14 mouse cellular contexts compared by ENCODE assay signal in genomic region chr4:117656961-117657360, GRCm38 (mm10). TPM values are rescaled to one million over a fixed set of nuclear protein-coding genes. Genes with fewer than 3 reads are reported as not detected.
DNase-seq lines count a peak whose midpoint lies in the region; ATAC-seq and TF ChIP-seq lines count a peak whose summit lies in the region.
"Had no signal": no experiment of that assay in that cellular context is flagged by ENCODE, and none has a peak within 500 bp of the region (broad histone marks: within the 10 kb centered on the region; RNA-seq: fewer than 3 reads in every experiment).

No protein-coding gene starts in this region.

- H3K4me3 ChIP-seq in hindbrain, embryonic 10.5 days, result no peak overlapping the region
- no peak overlapping the region for H3K4me3 ChIP-seq in hindbrain, embryonic 16.5 days (ENCODE audit: low read length)
- H3K4me3 ChIP-seq in embryonic fibroblast, embryonic 13.5 days (ENCODE audit: insufficient read depth, low read length), result no peak overlapping the region
- H3K4me3 ChIP-seq in hindbrain, embryonic 13.5 days, result no peak overlapping the region
- H3K4me3 ChIP-seq in midbrain, embryonic 14.5 days (replicated peaks; ENCODE audit: low read depth, low read length), result no peak overlapping the region
- H3K4me3 ChIP-seq: gastrocnemius, adult 2 months; heart, embryonic 13.5 days; megakaryocyte, embryonic 14.5 days had no signal

- no peaks in the 10 kb centered on the region for H3K27me3 ChIP-seq in hindbrain, embryonic 10.5 days (ENCODE audit: insufficient read depth, poor library complexity, severe bottlenecking)
- H3K27me3 ChIP-seq in hindbrain, embryonic 16.5 days (replicated peaks; ENCODE audit: control insufficient read depth, insufficient read depth, low read length), result no peaks in the 10 kb centered on the region
- no peaks in the 10 kb centered on the region for H3K27me3 ChIP-seq in hindbrain, embryonic 13.5 days
- H3K27me3 ChIP-seq in midbrain, embryonic 14.5 days (ENCODE audit: control insufficient read depth, insufficient read depth, low read length), result no peaks in the 10 kb centered on the region
- H3K27me3 ChIP-seq: heart, embryonic 13.5 days; megakaryocyte, embryonic 14.5 days had no signal

- peaks cover 71% of the 10 kb centered on the region for H3K4me1 ChIP-seq in hindbrain, embryonic 10.5 days (replicated peaks)
- H3K4me1 ChIP-seq in hindbrain, embryonic 16.5 days (ENCODE audit: control insufficient read depth, insufficient read depth, low read depth, low read length), result peaks cover 10% of the 10 kb centered on the region
- H3K4me1 ChIP-seq in embryonic fibroblast, embryonic 13.5 days (ENCODE audit: control insufficient read depth, insufficient read depth, low read length), result peaks cover 22% of the 10 kb centered on the region
- peaks cover 68% of the 10 kb centered on the region for H3K4me1 ChIP-seq in hindbrain, embryonic 13.5 days (replicated peaks)
- peaks cover 34% of the 10 kb centered on the region for H3K4me1 ChIP-seq in midbrain, embryonic 14.5 days (ENCODE audit: control insufficient read depth, insufficient read depth, low read length)

- TF ChIP-seq POLR2A in embryonic fibroblast, embryonic 13.5 days (IDR thresholded peaks at IDR 0.05; ENCODE audit: low read depth, low read length), result no peak

- H3K9me3 ChIP-seq in hindbrain, embryonic 10.5 days, result no peaks in the 10 kb centered on the region
- H3K9me3 ChIP-seq in hindbrain, embryonic 16.5 days (ENCODE audit: control insufficient read depth, low read length), result no peaks in the 10 kb centered on the region
- no peaks in the 10 kb centered on the region for H3K9me3 ChIP-seq in hindbrain, embryonic 13.5 days
- no peaks in the 10 kb centered on the region for H3K9me3 ChIP-seq in midbrain, embryonic 14.5 days (ENCODE audit: control insufficient read depth, low read length)
- H3K9me3 ChIP-seq: heart, embryonic 13.5 days; megakaryocyte, embryonic 14.5 days had no signal

- peaks cover 15% of the 10 kb centered on the region; the same call in 1 of the 2 replicates for H3K36me3 ChIP-seq in hindbrain, embryonic 10.5 days
- H3K36me3 ChIP-seq in hindbrain, embryonic 16.5 days (ENCODE audit: control insufficient read depth, insufficient read depth, low read length), result peaks cover 2% of the 10 kb centered on the region; the same call in 1 of the 2 replicates
- peaks cover 3% of the 10 kb centered on the region; the same call in 1 of the 2 replicates for H3K36me3 ChIP-seq in hindbrain, embryonic 13.5 days
- 0 out of 2 replicates have a peak, but pooled peaks cover 3% of the 10 kb centered on the region for H3K36me3 ChIP-seq in midbrain, embryonic 14.5 days (ENCODE audit: control insufficient read depth, insufficient read depth, low read length)

- H3K9ac ChIP-seq in hindbrain, embryonic 16.5 days (ENCODE audit: low read depth, low read length), result no peak overlapping the region
- no peak overlapping the region for H3K9ac ChIP-seq in hindbrain, embryonic 13.5 days
- no peak overlapping the region for H3K9ac ChIP-seq in midbrain, embryonic 14.5 days (replicated peaks; ENCODE audit: low read length)
- H3K9ac ChIP-seq: heart, embryonic 13.5 days had no signal

- peak overlapping the region; percentile 77 for H3K27ac ChIP-seq in hindbrain, embryonic 10.5 days
- H3K27ac ChIP-seq in hindbrain, embryonic 16.5 days (ENCODE audit: low read depth, low read length), result no peak overlapping the region
- H3K27ac ChIP-seq in embryonic fibroblast, embryonic 13.5 days (ENCODE audit: insufficient read depth, low read length), result peak overlapping the region; percentile 55; the same call in 1 of the 2 replicates
- peak overlapping the region; percentile 25; the same call in 1 of the 2 replicates for H3K27ac ChIP-seq in hindbrain, embryonic 13.5 days
- peak overlapping the region; percentile 32; the same call in 1 of the 2 replicates for H3K27ac ChIP-seq in midbrain, embryonic 14.5 days (replicated peaks; ENCODE audit: low read depth, low read length)
- H3K27ac ChIP-seq: gastrocnemius, adult 2 months; heart, embryonic 13.5 days had no signal

- no peak for TF ChIP-seq CTCF in embryonic fibroblast, embryonic 13.5 days (IDR thresholded peaks at IDR 0.05; ENCODE audit: borderline replicate concordance, insufficient read depth, low read length)

- no peak overlapping the region for H3K4me2 ChIP-seq in hindbrain, embryonic 16.5 days (ENCODE audit: low read length)
- no peak overlapping the region for H3K4me2 ChIP-seq in hindbrain, embryonic 13.5 days
- H3K4me2 ChIP-seq in midbrain, embryonic 14.5 days (ENCODE audit: low read length), result no peak overlapping the region
- H3K4me2 ChIP-seq: heart, embryonic 13.5 days had no signal

- peak; percentile 44 for DNase-seq in hindbrain, embryonic 10.5 days (ENCODE audit: low spot score)
- DNase-seq in midbrain, embryonic 14.5 days, result no peak
- no peak for DNase-seq in natural killer cell, adult 2 months (ENCODE audit: low spot score in 2 of 2)
- DNase-seq in urinary bladder, postnatal 25 days (ENCODE audit: low spot score), result no peak
- no peak for DNase-seq in kidney, adult 11 months
- DNase-seq: cerebellum, adult 2 months; gastrocnemius, adult 2 months; right cerebral cortex, postnatal 14 days had no signal

- no peak for ATAC-seq in hindbrain, embryonic 16.5 days
- ATAC-seq in hindbrain, embryonic 13.5 days (ENCODE audit: low FRiP score), result no peak
- no peak for ATAC-seq in midbrain, embryonic 14.5 days (ENCODE audit: low FRiP score, low TSS enrichment)
- ATAC-seq: inflammation-experienced regulatory T-cells, adult 6 months had no signal

- 16% methylated on average over 6 of the region's 6 CpGs for WGBS in hindbrain, embryonic 10.5 days
- 41% methylated on average over 6 of the region's 6 CpGs for WGBS in hindbrain, embryonic 16.5 days
- 32% methylated on average over 6 of the region's 6 CpGs for WGBS in hindbrain, embryonic 13.5 days
- WGBS in midbrain, embryonic 14.5 days, result 17% methylated on average over 6 of the region's 6 CpGs

RNA-seq across cellular contexts. Expression of gene Dmap1, which starts 25.1 kb away (rescaled TPM):
- 69.2 and 72.5 TPM in 2 replicates for polyA plus RNA-seq in hindbrain, embryonic 10.5 days (2016; fragmentation: Nextera tagmentation; extraction: Ambion mirVana)
- polyA plus RNA-seq in hindbrain, embryonic 16.5 days (2015; fragmentation: Nextera tagmentation; extraction: Ambion mirVana), result 77.7 and 80.5 TPM in 2 replicates
- polyA plus RNA-seq in embryonic fibroblast, embryonic 13.5 days (2011; ENCODE audit: insufficient read length, low read depth, missing spikeins), result 17.9 and 18.6 TPM in 2 replicates
- 74.9 and 76.6 TPM in 2 replicates for polyA plus RNA-seq in hindbrain, embryonic 13.5 days (2015; fragmentation: Nextera tagmentation; extraction: Ambion mirVana)
- 86.6 and 91.5 TPM in 2 replicates for polyA plus RNA-seq in midbrain, embryonic 14.5 days (2014; fragmentation: Nextera tagmentation; extraction: Ambion mirVana)
